Mouse (Mus musculus): Measurements from ENCODE around the gene Acvr1c.

Acvr1c gene

GRCm38 (mm10) chr2:58357414-58358131 lies at the start of gene Acvr1c:
Acvr1c (minus strand) TSS chr2:58357895.
- peak; percentile 24 for DNase-seq (ENCODE audit: low spot score)

- no peak for DNase-seq (ENCODE audit: low spot score)
These were observed 45.8 kb upstream of the Acvr1c start for GRCm38 (mm10) chr2:58403481-58403880.

- no peak for DNase-seq (ENCODE audit: low spot score)
These were observed 30.9 kb upstream of the Acvr1c start for GRCm38 (mm10) chr2:58388601-58389000.

- DNase-seq (ENCODE audit: low spot score) = no peak
These were observed 22.3 kb upstream of the Acvr1c start for GRCm38 (mm10) chr2:58380020-58380419.

- DNase-seq (ENCODE audit: low spot score) = no peak
These were observed 21.8 kb upstream of the Acvr1c start for GRCm38 (mm10) chr2:58379475-58379874.

- DNase-seq (ENCODE audit: low spot score) = no peak
These were observed 19.9 kb upstream of the Acvr1c start for GRCm38 (mm10) chr2:58377417-58378130.

- DNase-seq (ENCODE audit: low spot score) = no peak
These were observed 8.5 kb upstream of the Acvr1c start for GRCm38 (mm10) chr2:58366196-58366595.

- no peak for DNase-seq (ENCODE audit: low spot score)
These were observed 3.8 kb upstream of the Acvr1c start for GRCm38 (mm10) chr2:58361361-58362046.

GRCm38 (mm10) chr2:58358132-58358460 lies 401 bp upstream of the Acvr1c start:
- DNase-seq (ENCODE audit: low spot score) = no peak

GRCm38 (mm10) chr2:58357068-58357413 lies 654 bp downstream of the Acvr1c start:
- DNase-seq (ENCODE audit: low spot score) = no peak

GRCm38 (mm10) chr2:58354389-58354788 lies 3.3 kb downstream of the Acvr1c start:
- DNase-seq (ENCODE audit: low spot score) = no peak

- DNase-seq (ENCODE audit: low spot score) = no peak
These were observed 4.8 kb downstream of the Acvr1c start for GRCm38 (mm10) chr2:58352846-58353245.

- no peak for DNase-seq (ENCODE audit: low spot score)
These were observed 7.0 kb downstream of the Acvr1c start for GRCm38 (mm10) chr2:58350657-58351056.

- DNase-seq (ENCODE audit: low spot score) = no peak
These were observed 21.0 kb downstream of the Acvr1c start for GRCm38 (mm10) chr2:58336730-58337129.

GRCm38 (mm10) chr2:58329589-58329988 lies 28.1 kb downstream of the Acvr1c start:
- no peak for DNase-seq (ENCODE audit: low spot score)

GRCm38 (mm10) chr2:58324118-58324901 lies 33.4 kb downstream of the Acvr1c start:
- peak; percentile 3 for DNase-seq (ENCODE audit: low spot score)

- DNase-seq (ENCODE audit: low spot score) = no peak
These were observed 34.4 kb downstream of the Acvr1c start for GRCm38 (mm10) chr2:58323274-58323673.

GRCm38 (mm10) chr2:58316186-58316585 lies 41.5 kb downstream of the Acvr1c start:
- DNase-seq (ENCODE audit: low spot score) = no peak

GRCm38 (mm10) chr2:58309695-58310094 lies 48.0 kb downstream of the Acvr1c start:
- DNase-seq (ENCODE audit: low spot score) = no peak

- no peak for DNase-seq (ENCODE audit: low spot score)
These were observed 53.2 kb downstream of the Acvr1c start for GRCm38 (mm10) chr2:58304450-58304849.

- no peak for DNase-seq (ENCODE audit: low spot score)
These were observed 67.8 kb downstream of the Acvr1c start for GRCm38 (mm10) chr2:58289759-58290431.

GRCm38 (mm10) chr2:58289331-58289730 lies 68.4 kb downstream of the Acvr1c start:
- no peak for DNase-seq (ENCODE audit: low spot score)
